13 mouse cellular contexts compared by ENCODE assay signal in genomic region chr6:118070321-118071012, GRCm38 (mm10). TPM values are rescaled to one million over a fixed set of nuclear protein-coding genes. Genes with fewer than 3 reads are reported as not detected.
DNase-seq lines count a peak whose midpoint lies in the region; ATAC-seq and TF ChIP-seq lines count a peak whose summit lies in the region.
"Had no signal": no experiment of that assay in that cellular context is flagged by ENCODE, and none has a peak within 500 bp of the region (broad histone marks: within the 10 kb centered on the region; RNA-seq: fewer than 3 reads in every experiment).

No protein-coding gene starts in this region.

- no peak overlapping the region for H3K4me3 ChIP-seq in forebrain, embryonic 14.5 days (ENCODE audit: low read depth, low read length)
- H3K4me3 ChIP-seq in forebrain, embryonic 12.5 days (replicated peaks) = no peak overlapping the region
- peak overlapping the region; percentile 40 for H3K4me3 ChIP-seq in lung, adult 2 months (replicated peaks; ENCODE audit: extremely low read depth, low read depth, low read length)
- H3K4me3 ChIP-seq: intestine, embryonic 15.5 days; limb, embryonic 15.5 days; midbrain, embryonic 10.5 days; neural tube, embryonic 13.5 days had no signal

- no peak overlapping the region for H3K4me2 ChIP-seq in forebrain, embryonic 14.5 days (ENCODE audit: low read length)
- H3K4me2 ChIP-seq in forebrain, embryonic 12.5 days = no peak overlapping the region
- H3K4me2 ChIP-seq: intestine, embryonic 15.5 days; limb, embryonic 15.5 days; neural tube, embryonic 13.5 days had no signal

- H3K4me1 ChIP-seq in forebrain, embryonic 14.5 days (ENCODE audit: control insufficient read depth, insufficient read depth, low read length) = peaks cover 19% of the 10 kb centered on the region
- H3K4me1 ChIP-seq in forebrain, embryonic 12.5 days = peaks cover 24% of the 10 kb centered on the region
- peaks cover 16% of the 10 kb centered on the region for H3K4me1 ChIP-seq in lung, adult 2 months (ENCODE audit: control insufficient read depth, insufficient read depth, low read length)

- no peak; the same call in 1 of the 2 replicates for ATAC-seq in forebrain, embryonic 14.5 days
- no peak for ATAC-seq in forebrain, embryonic 12.5 days (ENCODE audit: low FRiP score)
- ATAC-seq: intestine, embryonic 15.5 days had no signal

- no peak for TF ChIP-seq POLR2A in lung, adult 2 months (IDR thresholded peaks at IDR 0.05; ENCODE audit: borderline replicate concordance, extremely low read depth, low read depth, low read length)

- no peak overlapping the region for H3K27ac ChIP-seq in forebrain, embryonic 14.5 days (ENCODE audit: low read depth, low read length)
- H3K27ac ChIP-seq in forebrain, embryonic 12.5 days = no peak overlapping the region
- H3K27ac ChIP-seq: intestine, embryonic 15.5 days; limb, embryonic 15.5 days; midbrain, embryonic 10.5 days; neural tube, embryonic 13.5 days had no signal

- intact Hi-C loops in left cerebral cortex, postnatal 4 days (cut with DNase I) = no loop called here

- peaks cover 21% of the 10 kb centered on the region for H3K27me3 ChIP-seq in forebrain, embryonic 14.5 days (replicated peaks; ENCODE audit: control insufficient read depth, insufficient read depth, low read length)
- H3K27me3 ChIP-seq in forebrain, embryonic 12.5 days = peaks cover 31% of the 10 kb centered on the region

- no peak overlapping the region for H3K9ac ChIP-seq in forebrain, embryonic 14.5 days (ENCODE audit: low read length)
- no peak overlapping the region for H3K9ac ChIP-seq in forebrain, embryonic 12.5 days
- H3K9ac ChIP-seq: intestine, embryonic 15.5 days; limb, embryonic 15.5 days; neural tube, embryonic 13.5 days had no signal

- peak; percentile 63 for DNase-seq in forebrain, embryonic 14.5 days (ENCODE audit: low spot score)
- no peak for DNase-seq in lung, adult 2 months
- DNase-seq in lung, postnatal 10 days = no peak
- peak; percentile 58 to 71 for DNase-seq in cerebellum, postnatal 14 days
- DNase-seq in left cerebral cortex, postnatal 4 days = peak; percentile 38
- no peak for DNase-seq in gastrocnemius, adult 8-10 months (ENCODE audit: low spot score in 2 of 2)
- DNase-seq in ovary, postnatal 10 days (ENCODE audit: low spot score) = no peak
- DNase-seq: B cell, adult 2 months had no signal

- H3K36me3 ChIP-seq in forebrain, embryonic 14.5 days (ENCODE audit: control insufficient read depth, insufficient read depth, low read length) = no peaks in the 10 kb centered on the region
- no peaks in the 10 kb centered on the region for H3K36me3 ChIP-seq in forebrain, embryonic 12.5 days (replicated peaks)
- H3K36me3 ChIP-seq: intestine, embryonic 15.5 days; limb, embryonic 15.5 days; midbrain, embryonic 10.5 days; neural tube, embryonic 13.5 days had no signal

- WGBS in forebrain, embryonic 14.5 days = 53% methylated on average over 5 of the region's 5 CpGs
- WGBS in forebrain, embryonic 12.5 days = 77% methylated on average over 5 of the region's 5 CpGs
- 43% methylated on average over 5 of the region's 5 CpGs for WGBS in lung, adult 2 months

- no peaks in the 10 kb centered on the region for H3K9me3 ChIP-seq in forebrain, embryonic 14.5 days (replicated peaks; ENCODE audit: control insufficient read depth, low read length)
- H3K9me3 ChIP-seq in forebrain, embryonic 12.5 days = no peaks in the 10 kb centered on the region
- H3K9me3 ChIP-seq: intestine, embryonic 15.5 days; limb, embryonic 15.5 days; midbrain, embryonic 10.5 days; neural tube, embryonic 13.5 days had no signal

- TF ChIP-seq CTCF in lung, adult 2 months (IDR thresholded peaks at IDR 0.05; ENCODE audit: insufficient read depth, low read length) = no peak

RNA-seq across cellular contexts. Expression of gene Rasgef1a, which starts 59.2 kb away (rescaled TPM):
- polyA plus RNA-seq in forebrain, embryonic 14.5 days (2014; fragmentation: Nextera tagmentation; extraction: Ambion mirVana) = 1.4 and 1.5 TPM in 2 replicates
- polyA plus RNA-seq in forebrain, embryonic 12.5 days (2016; fragmentation: Nextera tagmentation; extraction: Ambion mirVana) = 0.33 and 0.49 TPM in 2 replicates
- polyA plus RNA-seq in lung, adult 2 months (2012; rRNA removed) = 50.3 and 57.1 TPM in 2 replicates
- total RNA-seq in left cerebral cortex, postnatal 4 days (2021) = 10 to 100 TPM; 31.7 to 35.2 TPM
- under 1 TPM; 0.11 to 0.38 (median 0.17) TPM for total RNA-seq in gastrocnemius, adult 8-10 months (2022)

Comparison
In these comparisons a context has a peak if more than half of its experiments do, and no peak if none do; other contexts are left out.
1. DNase-seq: peak in forebrain, embryonic 14.5 days (single experiment), cerebellum, postnatal 14 days (2 of 2) and left cerebral cortex, postnatal 4 days (single experiment); none in lung, adult 2 months (single experiment), lung, postnatal 10 days (single experiment), gastrocnemius, adult 8-10 months (0 of 2) and ovary, postnatal 10 days (single experiment).
2. RNA of gene Rasgef1a, which starts 59.2 kb away (polyA plus RNA-seq): 50.3 to 57.1 TPM in lung, adult 2 months; 1.4 to 1.5 TPM in forebrain, embryonic 14.5 days and 0.33 to 0.49 TPM in forebrain, embryonic 12.5 days; every median in the first group is over 10 times any median in the second.